Mouse (Mus musculus) lung, postnatal 0 days (tissue): ENCODE results near the gene Cdk5rap1. TPM values are rescaled to one million over a fixed set of nuclear protein-coding genes. Genes with fewer than 3 reads are reported as not detected.
"Not testable (repeated sequence)": the region's sequence is repeated elsewhere in the genome, so short reads cannot be mapped to it uniquely, and the experiment has no call there.

Experiments
- ATAC-seq: fragments of 200-750 bp; cut with Nextera tagmentation; 2 replicates; pipeline ENCODE4 v1.8.0; 2017; ENCODE audit warnings: moderate library complexity
- DNase-seq: peaks from one replicate; pipeline ENCODE4 v3.0.0-alpha.2; 2016; ENCODE audit warnings: low spot score
- H3K27ac ChIP-seq: fragments of 300-500 bp; sonication (generic); 2 replicates; pipeline ENCODE4 v1.5.1; 2014; ENCODE audit warnings: antibody characterized with exemption, mild to moderate bottlenecking, low read length, mixed read lengths
- H3K27me3 ChIP-seq: fragments of 300-500 bp; sonication (generic); replicated peaks from 2 replicates; pipeline ENCODE4 v1.6.1; 2014; ENCODE audit warnings: low read length, mixed read lengths; ENCODE audit not compliant: insufficient read depth
- H3K36me3 ChIP-seq: fragments of 300-500 bp; sonication (generic); 2 replicates; pipeline ENCODE4 v1.6.1; 2014; ENCODE audit warnings: low read length, mixed read lengths; ENCODE audit not compliant: insufficient read depth
- H3K4me1 ChIP-seq: fragments of 300-500 bp; sonication (generic); 2 replicates; pipeline ENCODE4 v1.6.1; 2014; ENCODE audit warnings: antibody characterized with exemption, low read depth, low read length, mixed read lengths; ENCODE audit not compliant: insufficient read depth
- H3K4me2 ChIP-seq: fragments of 300-500 bp; sonication (generic); replicated peaks from 2 replicates; pipeline ENCODE4 v1.6.1; 2014; ENCODE audit warnings: low read depth, mild to moderate bottlenecking, low read length, moderate library complexity, mixed read lengths
- H3K4me3 ChIP-seq: fragments of 300-500 bp; sonication (generic); 2 replicates; pipeline ENCODE4 v1.5.1; 2014; ENCODE audit warnings: low read depth, low read length
- H3K9ac ChIP-seq: fragments of 300-500 bp; sonication (generic); replicated peaks from 2 replicates; pipeline ENCODE4 v1.6.1; 2014; ENCODE audit warnings: low read depth, mild to moderate bottlenecking
- H3K9me3 ChIP-seq: fragments of 300-500 bp; sonication (generic); 2 replicates; pipeline ENCODE4 v1.6.1; 2016; ENCODE audit warnings: low read length, mixed read lengths
- CTCF ChIP-seq: IDR thresholded peaks from 2 replicates; pipeline ENCODE4 v1.5.1; 2016; ENCODE audit warnings: antibody characterized with exemption, mild to moderate bottlenecking
- EP300 ChIP-seq: IDR thresholded peaks from 2 replicates; pipeline ENCODE4 v1.6.1; 2016; ENCODE audit warnings: antibody characterized with exemption, mild to moderate bottlenecking, control low read depth
- WGBS: fragments of 180-500 bp; shearing (Covaris S2); extraction: QIAGEN DNeasy Blood & Tissue Kit; methylation state at CpG from one replicate; pipeline ENCODE4 v1.1.7; 2014; 5-methylcytosine and 5-hydroxymethylcytosine counted together
- polyA plus RNA-seq: library from polyadenylated mRNA; unstranded; fragments of >200 nt; fragmentation: Nextera tagmentation; extraction: Ambion mirVana; gene quantifications from 2 replicates; pipeline ENCODE4 v1.2.1, GENCODE M21; 2015

Gene Cdk5rap1
- polyA plus RNA-seq, 1 experiment from 2014 or later = 5.6 TPM

GRCm38 (mm10) chr2:154379103-154379502 lies 6.3 kb upstream of the Cdk5rap1 start:
- ATAC-seq = no peak

GRCm38 (mm10) chr2:154374807-154375601 lies 2.2 kb upstream of the Cdk5rap1 start:
- no peak overlapping the region for H3K9ac ChIP-seq
- ATAC-seq (peak; percentile 18; the same call in 1 of the 2 replicates), DNase-seq (peak; percentile 27)
- TF ChIP-seq CTCF = no peak
- TF ChIP-seq EP300 = no peak
- H3K27me3 ChIP-seq = no peaks in the 10 kb centered on the region
- no peaks in the 10 kb centered on the region for H3K9me3 ChIP-seq
- H3K4me3 ChIP-seq = no peak overlapping the region
- 76% methylated on average over 6 of the region's 6 CpGs for WGBS
- no peaks in the 10 kb centered on the region for H3K4me1 ChIP-seq
- no peak overlapping the region for H3K27ac ChIP-seq
- no peaks in the 10 kb centered on the region for H3K36me3 ChIP-seq
- no peak overlapping the region for H3K4me2 ChIP-seq

More at GRCm38 (mm10) chr2:154379103-154379502, 6.3 kb upstream of the Cdk5rap1 start:
- Histone ChIP-seq H3K9me3 (no peaks in the 10 kb centered on the region), H3K4me3 (no peak overlapping the region), H3K36me3 (no peaks in the 10 kb centered on the region), H3K9ac (no peak overlapping the region), H3K4me1 (no peaks in the 10 kb centered on the region), H3K4me2 (no peak overlapping the region), H3K27ac (no peak overlapping the region), H3K27me3 (no peaks in the 10 kb centered on the region)
- 83% methylated on average over 7 of the region's 7 CpGs for WGBS
- TF ChIP-seq CTCF = no peak
- DNase-seq = no peak

- Histone ChIP-seq H3K9ac (no peak overlapping the region), H3K9me3 (no peaks in the 10 kb centered on the region), H3K4me2 (no peak overlapping the region), H3K4me1 (no peaks in the 10 kb centered on the region), H3K27me3 (no peaks in the 10 kb centered on the region), H3K4me3 (no peak overlapping the region), H3K27ac (no peak overlapping the region), H3K36me3 (no peaks in the 10 kb centered on the region)
- 56% methylated on average over 6 of the region's 6 CpGs for WGBS
- ATAC-seq = no peak
- DNase-seq = peak; percentile 74
- TF ChIP-seq CTCF (peak; percentile 71), EP300 (no peak)
Observed at GRCm38 (mm10) chr2:154373961-154374632, 1.3 kb upstream of the Cdk5rap1 start.

GRCm38 (mm10) chr2:154372151-154372829 lies 520 bp downstream of the Cdk5rap1 start:
- ATAC-seq (peak; percentile 92), DNase-seq (peak; percentile 94)
- no peaks in the 10 kb centered on the region for H3K36me3 ChIP-seq
- H3K4me1 ChIP-seq = no peaks in the 10 kb centered on the region
- no peaks in the 10 kb centered on the region for H3K27me3 ChIP-seq
- H3K4me3 ChIP-seq = peak overlapping the region; percentile 61
- H3K9ac ChIP-seq = peak overlapping the region; percentile 76
- WGBS = under 1% methylated on average over 42 of the region's 42 CpGs
- H3K9me3 ChIP-seq = no peaks in the 10 kb centered on the region
- TF ChIP-seq CTCF = peak; percentile 30
- TF ChIP-seq EP300 = no peak
- H3K27ac ChIP-seq = peak overlapping the region; percentile 84
- peak overlapping the region; percentile 64 for H3K4me2 ChIP-seq

DNA sequence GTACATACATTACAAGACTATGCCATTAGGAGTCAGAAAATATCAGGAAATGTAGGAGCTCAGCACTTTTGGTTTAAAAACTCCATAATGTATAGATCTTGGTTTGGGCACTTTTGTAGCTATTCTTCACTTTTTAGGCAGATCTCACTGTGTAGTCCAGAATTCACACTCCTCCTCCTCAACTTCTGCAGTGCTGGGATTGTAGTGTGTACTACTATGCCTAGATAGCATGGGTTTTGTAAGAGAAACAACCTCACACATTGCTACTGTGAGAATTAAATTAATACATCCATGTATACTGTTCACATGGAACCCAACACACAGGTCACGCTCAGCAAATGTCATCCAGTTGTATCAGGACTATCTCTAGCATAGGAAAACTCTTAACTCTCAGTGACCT lies 5.3 kb downstream of the Cdk5rap1 start:
- no peak for ATAC-seq

DNA sequence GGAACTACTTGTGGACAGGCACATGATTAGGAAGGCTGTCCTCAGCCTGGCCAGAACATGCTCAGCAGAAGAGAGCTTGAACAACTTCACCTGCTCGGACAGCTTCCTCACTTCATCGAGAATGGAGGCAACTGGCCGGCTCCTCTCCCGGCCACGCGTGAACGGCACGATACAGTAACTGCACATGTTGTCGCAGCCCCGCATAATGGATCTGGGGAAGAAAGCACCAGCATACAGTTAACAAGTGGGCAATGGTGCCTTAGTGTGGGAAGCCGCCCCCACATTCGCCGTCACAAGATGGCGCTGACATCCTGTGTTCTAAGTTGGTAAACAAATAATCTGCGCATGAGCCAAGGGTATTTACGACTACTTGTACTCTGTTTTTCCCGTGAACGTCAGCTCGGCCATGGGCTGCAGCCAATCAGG lies 18.8 kb downstream of the Cdk5rap1 start:
- not testable (repeated sequence) for DNase-seq
- peak; percentile 58 for ATAC-seq
- peak overlapping the region; percentile 40; the same call in 1 of the 2 replicates for H3K9ac ChIP-seq

More for the DNA sequence above, 5.3 kb downstream of the Cdk5rap1 start:
- no peak overlapping the region for H3K4me3 ChIP-seq
- H3K9ac ChIP-seq = no peak overlapping the region
- no peaks in the 10 kb centered on the region for H3K4me1 ChIP-seq
- TF ChIP-seq CTCF = no peak
- no peak for TF ChIP-seq EP300
- 97% methylated on average over 1 of the region's 1 CpGs for WGBS
- no peak for DNase-seq
- H3K36me3 ChIP-seq = peaks cover 5% of the 10 kb centered on the region; the same call in 1 of the 2 replicates
- no peak overlapping the region for H3K27ac ChIP-seq
- H3K4me2 ChIP-seq = no peak overlapping the region
- H3K27me3 ChIP-seq = no peaks in the 10 kb centered on the region
- H3K9me3 ChIP-seq = no peaks in the 10 kb centered on the region

More for the DNA sequence above, 18.8 kb downstream of the Cdk5rap1 start:
- not testable (repeated sequence) for H3K36me3 ChIP-seq, H3K27me3 ChIP-seq, H3K4me1 ChIP-seq, H3K9me3 ChIP-seq
- peak overlapping the region; percentile 32; the same call in 1 of the 2 replicates for H3K4me2 ChIP-seq
- peak overlapping the region; percentile 31 for H3K4me3 ChIP-seq
- TF ChIP-seq CTCF = 0 out of 2 replicates have a peak, but pooled peaks have one; percentile 1
- WGBS = 79% methylated on average over 14 of the region's 19 CpGs
- H3K27ac ChIP-seq = peak overlapping the region; percentile 62
